Mouse (Mus musculus): ENCODE data around the gene 2010005H15Rik. TPM values are rescaled to one million over a fixed set of nuclear protein-coding genes. Genes with fewer than 3 reads are reported as not detected.

2010005H15Rik gene
- total RNA-seq (2023), result not detected

GRCm38 (mm10) chr16:36221168-36221567 lies at the start of gene 2010005H15Rik:
Gene 2010005H15Rik, plus strand, starts transcription at chr16:36221468.

GRCm38 (mm10) chr16:36183912-36184311 lies 37.4 kb upstream of the 2010005H15Rik start, which contains the start of gene Gm5483:
Gene Gm5483, plus strand, starts transcription at chr16:36184212.

DNA sequence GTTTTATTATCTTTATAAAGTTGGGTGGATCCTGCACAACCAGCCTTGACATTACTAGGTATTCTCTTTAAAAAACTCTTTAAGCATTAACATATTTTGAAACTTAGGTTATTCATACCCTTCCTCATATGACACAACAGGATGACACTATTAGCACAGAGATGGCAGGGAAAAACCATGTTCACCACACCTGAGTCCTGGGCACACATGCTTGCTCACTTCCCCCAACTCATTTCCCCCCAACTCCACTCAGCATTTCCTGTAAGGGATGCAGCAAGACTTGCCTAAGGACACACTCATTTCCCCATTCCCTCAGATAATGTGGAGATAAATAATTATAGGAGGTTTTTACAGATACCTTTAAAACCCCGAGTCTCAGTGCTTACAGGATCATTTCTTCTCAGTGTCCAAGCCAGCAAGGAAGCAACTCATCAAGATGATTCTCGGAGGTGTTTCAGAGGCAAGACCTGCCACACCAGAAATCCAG lies 11.3 kb upstream of the 2010005H15Rik start, which contains the start of gene Gm5416:
Gm5416 (plus strand) TSS at position 437 of the 487 bp plus-strand sequence.

GRCm38 (mm10) chr16:36276796-36277195 lies 55.5 kb downstream of the 2010005H15Rik start, which contains the start of gene Stfa1:
Gene Stfa1, plus strand, starts transcription at chr16:36276951.

Other genes starting within 250 kb of the 2010005H15Rik start
- 10 to 100 TPM; 34.2 to 34.9 TPM for gene Kpna1, start 242.7 kb upstream of the 2010005H15Rik start, total RNA-seq (2023)
- gene Wdr5b, start 180.3 kb upstream of the 2010005H15Rik start, total RNA-seq (2023), result 1 to 10 TPM; 5.2 to 5.6 TPM
- gene Fam162a, start 149.9 kb upstream of the 2010005H15Rik start, total RNA-seq (2023), result 10 to 100 TPM; 19.6 to 23.4 TPM
- gene Ccdc58, start 149.8 kb upstream of the 2010005H15Rik start, total RNA-seq (2023), result 10 to 100 TPM; 11.9 to 12.3 TPM
- gene Csta1, start 90.2 kb upstream of the 2010005H15Rik start, total RNA-seq (2023), result not detected
- gene Stfa2l1, start 64.7 kb upstream of the 2010005H15Rik start, total RNA-seq (2023), result 10 to 100 TPM; 40.7 to 52.0 TPM
- 10 to 100 TPM; 18.7 to 20.8 TPM for gene Gm5483, start 37.3 kb upstream of the 2010005H15Rik start, total RNA-seq (2023)
- gene Gm5416, start 11.1 kb upstream of the 2010005H15Rik start, total RNA-seq (2023), result 1 to 10 TPM in 1 of 2 experiments, not detected in 1; 2.2 TPM
- 1 to 10 TPM; 3.7 to 5.5 TPM for gene Stfa1, start 55.5 kb downstream of the 2010005H15Rik start, total RNA-seq (2023)
- not detected for gene BC117090, start 112.9 kb downstream of the 2010005H15Rik start, total RNA-seq (2023)
- 1 to 10 TPM; 1.4 TPM for gene BC100530, start 146.3 kb downstream of the 2010005H15Rik start, total RNA-seq (2023)
- not detected for gene Stfa2, start 187.0 kb downstream of the 2010005H15Rik start, total RNA-seq (2023)
- gene Stfa3, start 233.9 kb downstream of the 2010005H15Rik start, total RNA-seq (2023), result 1 to 10 TPM; 1.7 to 6.4 TPM

Data from neutrophil, adult 83 days (primary cell).